Mouse (Mus musculus): ENCODE data around the gene Ankdd1b. TPM values are rescaled to one million over a fixed set of nuclear protein-coding genes. Genes with fewer than 3 reads are reported as not detected.

Gene Ankdd1b
- polyA plus RNA-seq (2021; fragmentation: Nextera tagmentation), result 0.13 and 0.28 TPM in 2 replicates
- long read RNA-seq, experiment 1, partial matches to known transcripts, result 0 of 1 reads
- long read RNA-seq, experiment 1, other reads (novel, unspliced or antisense), result 1 of 1 reads
- long read RNA-seq, experiment 2, result 0 reads

GRCm38 (mm10) chr13:96470957-96471356 is at the start of gene Ankdd1b:
Gene Ankdd1b, minus strand, starts transcription at chr13:96471198.

GRCm38 (mm10) chr13:96490433-96490832 is 19.4 kb upstream of the Ankdd1b start, which contains the start of gene Gm17622:
Gene Gm17622, plus strand, starts transcription at chr13:96490733.

GRCm38 (mm10) chr13:96388042-96388888 is 82.7 kb downstream of the Ankdd1b start, which contains the start of gene Poc5:
Gene Poc5, plus strand, starts transcription at chr13:96388294.

Other genes starting within 250 kb of the Ankdd1b start
- gene Poc5, start 82.9 kb downstream of the Ankdd1b start, polyA plus RNA-seq (2021; fragmentation: Nextera tagmentation), result 14.7 and 16.3 TPM in 2 replicates
- not detected in 2 replicates for gene Gm17622, start 19.5 kb upstream of the Ankdd1b start, polyA plus RNA-seq (2021; fragmentation: Nextera tagmentation)
- gene Polk, start 71.4 kb upstream of the Ankdd1b start, polyA plus RNA-seq (2021; fragmentation: Nextera tagmentation), result 3.6 and 4.1 TPM in 2 replicates
- gene Col4a3bp, start 71.4 kb upstream of the Ankdd1b start, polyA plus RNA-seq (2021; fragmentation: Nextera tagmentation), result 11.2 and 12.1 TPM in 2 replicates
- 36.2 and 57.7 TPM in 2 replicates for gene Hmgcr, start 199.7 kb upstream of the Ankdd1b start, polyA plus RNA-seq (2021; fragmentation: Nextera tagmentation)